Mouse (Mus musculus) left cerebral cortex, postnatal 10 days (tissue): ENCODE measurements around the gene Mybl2. TPM values are rescaled to one million over a fixed set of nuclear protein-coding genes. Genes with fewer than 3 reads are reported as not detected.

Experiments
- DNase-seq, 2 experiments: peaks; one replicate each; pipeline ENCODE4 v3.0.0; 2021 to 2022; ENCODE audit warnings: low spot score in 2 of 2, mixed read lengths in 1 of 2; ENCODE audit errors: extremely low spot score in 1 of 2
- intact Hi-C: fragments of 180-260 bp; cut with DNase I; formaldehyde crosslinking; loops from one replicate; pipeline ENCODE4 v1.15.1; 2025
- total RNA-seq, 2 experiments: library from RNA; stranded (reverse); gene quantifications; 2 replicates each; pipeline ENCODE4 v1.2.3; 2021

Gene Mybl2
- total RNA-seq, 2 experiments from 2014 or later, result 0.79 to 1.5 TPM

GRCm38 (mm10) chr2:163066326-163066725, 11.8 kb downstream of the Mybl2 start:
- DNase-seq, result no peak
- intact Hi-C loops, result no loop called here

- DNase-seq, result no peak
- intact Hi-C loops, result no loop called here
Observed at GRCm38 (mm10) chr2:163067233-163067632, 12.7 kb downstream of the Mybl2 start.

GRCm38 (mm10) chr2:163070213-163070612, 15.7 kb downstream of the Mybl2 start:
- no peak for DNase-seq
- intact Hi-C loops, result no loop called here

GRCm38 (mm10) chr2:163071590-163071989, 17.1 kb downstream of the Mybl2 start:
- intact Hi-C loops, result no loop called here
- no peak for DNase-seq

GRCm38 (mm10) chr2:163073023-163073757, 18.7 kb downstream of the Mybl2 start:
- intact Hi-C loops, result no loop called here
- no peak for DNase-seq

- DNase-seq, result peak in 1 of 2 experiments; percentile 53
- intact Hi-C loops, result no loop called here
Observed at GRCm38 (mm10) chr2:163074006-163074405, 19.5 kb downstream of the Mybl2 start.

- intact Hi-C loops, result no loop called here
- DNase-seq, result no peak
Observed at GRCm38 (mm10) chr2:163074808-163075207, 20.3 kb downstream of the Mybl2 start.

GRCm38 (mm10) chr2:163075234-163075633, 20.7 kb downstream of the Mybl2 start:
- intact Hi-C loops, result no loop called here
- DNase-seq, result no peak

- intact Hi-C loops, result no loop called here
- DNase-seq, result no peak
Observed at GRCm38 (mm10) chr2:163079041-163079440, 24.6 kb downstream of the Mybl2 start.

- DNase-seq, result no peak
- intact Hi-C loops, result no loop called here
Observed at GRCm38 (mm10) chr2:163082591-163082990, 28.1 kb downstream of the Mybl2 start.

- intact Hi-C loops, result no loop called here
- no peak for DNase-seq
Observed at GRCm38 (mm10) chr2:163084519-163084918, 30.0 kb downstream of the Mybl2 start.

- intact Hi-C loops, result no loop called here
- DNase-seq, result no peak
Observed at GRCm38 (mm10) chr2:163085047-163085446, 30.6 kb downstream of the Mybl2 start.

- no peak for DNase-seq
- intact Hi-C loops, result no loop called here
Observed at GRCm38 (mm10) chr2:163086561-163086960, 32.1 kb downstream of the Mybl2 start.

- no peak for DNase-seq
- intact Hi-C loops, result no loop called here
Observed at GRCm38 (mm10) chr2:163087728-163088127, 33.2 kb downstream of the Mybl2 start, which contains the start of gene Gtsf1l. TSS of gene Gtsf1l (minus strand) at chr2:163087855.

- intact Hi-C loops, result no loop called here
- no peak for DNase-seq
Observed at GRCm38 (mm10) chr2:163089475-163090123, 35.1 kb downstream of the Mybl2 start.

GRCm38 (mm10) chr2:163094909-163095308, 40.4 kb downstream of the Mybl2 start:
- DNase-seq, result no peak
- intact Hi-C loops, result no loop called here

GRCm38 (mm10) chr2:163095784-163096183, 41.3 kb downstream of the Mybl2 start:
- no peak for DNase-seq

GRCm38 (mm10) chr2:163099919-163100318, 45.4 kb downstream of the Mybl2 start:
- DNase-seq, result no peak
- intact Hi-C loops, result loop anchor here (2.0 to 5.0 kb wide), 2 partner anchors 107 to 231 kb away; no protein-coding TSS in a partner anchor

More at GRCm38 (mm10) chr2:163095784-163096183, 41.3 kb downstream of the Mybl2 start:
- intact Hi-C loops, result no loop called here

- no peak for DNase-seq
- intact Hi-C loops, result loop anchor here (2.0 to 5.0 kb wide), 2 partner anchors 107 to 230 kb away; no protein-coding TSS in a partner anchor
Observed at GRCm38 (mm10) chr2:163100551-163100950, 46.1 kb downstream of the Mybl2 start.

GRCm38 (mm10) chr2:163101646-163102203, 47.2 kb downstream of the Mybl2 start:
- intact Hi-C loops, result loop anchor here (2.0 to 5.0 kb wide), 2 partner anchors 106 to 229 kb away; no protein-coding TSS in a partner anchor

More at GRCm38 (mm10) chr2:163101646-163102203, 47.2 kb downstream of the Mybl2 start:
- DNase-seq, result peak; percentile 41 to 62
